Mouse (Mus musculus) megakaryocyte, embryonic 14.5 days (primary cell): ENCODE results near the gene Atp8b4.

ENCODE experiments used
- FLI1 ChIP-seq: IDR thresholded peaks from 2 replicates; pipeline ENCODE4 v1.6.1; 2012; ENCODE audit warnings: low read length, inconsistent platforms, mixed read lengths
- GATA1 ChIP-seq: IDR thresholded peaks from 3 replicates; pipeline ENCODE4 v1.6.1; 2012; ENCODE audit warnings: mixed read lengths, low read length, inconsistent platforms, borderline replicate concordance

GRCm38 (mm10) chr2:126387458-126388037 lies 112.9 kb downstream of the Atp8b4 start:
- no peak for TF ChIP-seq GATA1
- TF ChIP-seq FLI1: no peak
